Mouse (Mus musculus) right cerebral cortex, adult 2 months (tissue): ENCODE data around the gene Gm33543.

Experiments used
- DNase-seq, 2 experiments: peaks; one replicate each; pipeline ENCODE4 v3.0.0; 2021 to 2022; ENCODE audit warnings: low spot score in 2 of 2

Gm33543 gene

GRCm38 (mm10) chr10:95836530-95837264 is 6.0 kb downstream of the Gm33543 start:
- DNase-seq: no peak

DNA sequence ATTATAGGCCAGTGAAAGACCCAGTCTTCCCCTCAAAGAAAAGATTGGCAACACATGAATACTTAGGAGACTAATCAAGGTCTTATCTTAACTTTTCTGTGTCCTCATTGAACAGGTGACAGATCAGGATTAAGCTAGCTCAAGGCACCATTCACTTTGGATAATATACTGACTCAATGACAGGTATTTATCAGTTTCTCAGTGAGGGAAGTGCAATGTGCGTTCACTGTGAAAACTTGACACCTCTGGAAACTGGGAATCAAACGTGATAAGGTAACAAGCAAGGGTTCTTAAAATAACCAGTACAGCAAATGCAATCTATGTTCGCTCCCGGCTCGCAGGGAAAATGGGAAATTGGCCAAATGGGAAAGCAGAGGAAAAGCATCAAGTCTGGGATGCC is 11.8 kb downstream of the Gm33543 start:
- no peak for DNase-seq

DNA sequence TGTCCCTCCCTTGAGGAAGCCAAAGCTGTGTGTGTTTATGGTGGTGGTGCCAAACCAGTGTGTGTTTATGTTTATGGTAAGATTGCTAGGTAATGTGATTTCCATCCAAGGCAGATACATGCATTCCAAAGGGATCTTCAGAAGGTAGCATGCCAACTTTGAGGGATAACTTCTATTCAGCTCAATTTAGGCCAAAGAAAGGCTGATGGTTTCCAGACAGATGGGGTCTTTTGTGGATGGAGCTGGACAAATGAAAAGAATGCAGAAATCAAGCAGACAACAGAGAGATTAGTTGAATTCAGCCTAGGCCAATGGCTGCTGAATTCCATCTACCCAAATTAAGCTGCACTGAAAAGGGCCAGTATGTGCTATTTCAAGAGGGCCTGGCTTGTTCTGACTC is 13.3 kb downstream of the Gm33543 start:
- DNase-seq: no peak

DNA sequence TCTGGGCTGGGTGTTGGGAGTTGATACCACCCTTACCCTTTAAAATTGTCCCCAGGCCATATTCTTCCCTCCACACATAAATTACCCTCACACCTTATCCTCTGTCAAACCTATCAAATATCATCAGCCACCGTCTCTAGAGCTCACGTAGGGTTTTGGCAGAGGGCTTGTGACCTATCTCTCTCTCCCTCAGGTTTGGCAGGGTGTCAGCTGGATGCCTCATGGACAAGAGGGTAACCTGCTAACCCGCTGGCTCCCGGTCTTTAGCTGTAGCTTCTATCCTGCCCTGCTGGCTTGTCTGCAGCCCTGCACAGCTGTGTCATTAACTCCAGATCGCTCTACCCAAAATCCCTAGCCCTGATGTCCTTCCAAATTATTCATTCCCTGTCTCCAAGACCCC is 14.4 kb downstream of the Gm33543 start:
- no peak for DNase-seq

- DNase-seq: no peak
Observed at GRCm38 (mm10) chr10:95825651-95826050, 17.1 kb downstream of the Gm33543 start.

GRCm38 (mm10) chr10:95818506-95818905 is 24.2 kb downstream of the Gm33543 start:
- DNase-seq: no peak

DNA sequence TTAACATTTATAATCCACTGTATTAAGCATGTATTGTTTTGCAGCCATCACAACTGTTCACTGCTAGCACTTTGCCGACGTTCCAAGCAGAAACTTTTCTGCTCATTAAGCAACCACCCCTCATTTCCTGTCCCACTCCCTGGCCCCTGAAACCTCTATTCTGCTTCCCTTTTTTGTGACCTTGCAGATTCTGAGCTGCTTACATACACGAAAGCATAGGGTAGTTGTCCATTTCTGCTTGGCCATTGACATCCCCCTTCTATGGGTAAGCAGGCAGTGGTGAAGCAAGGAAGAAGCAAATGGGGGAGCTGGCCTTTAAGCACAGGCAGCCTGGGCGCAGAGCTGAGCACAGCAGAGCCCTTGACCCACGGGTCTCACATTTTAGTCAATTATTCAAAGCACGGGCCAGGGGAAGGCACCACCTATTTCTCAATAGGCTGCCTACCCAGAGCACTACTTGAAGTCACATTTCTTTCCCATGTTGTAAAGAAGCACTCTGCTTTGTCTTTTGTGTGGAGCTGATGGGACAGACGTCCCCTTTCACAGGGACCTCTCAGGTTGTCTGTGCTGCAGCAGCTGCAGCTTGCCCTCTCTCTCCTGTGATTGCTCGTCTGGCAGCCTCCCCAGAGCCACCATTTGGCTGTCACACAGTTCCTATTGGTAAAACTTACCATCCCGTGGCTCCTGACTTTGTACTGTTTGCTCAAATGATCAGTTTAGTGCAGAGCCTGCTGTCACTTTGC is 25.1 kb downstream of the Gm33543 start:
- DNase-seq: no peak

- no peak for DNase-seq
Observed at GRCm38 (mm10) chr10:95814351-95814750, 28.4 kb downstream of the Gm33543 start.

DNA sequence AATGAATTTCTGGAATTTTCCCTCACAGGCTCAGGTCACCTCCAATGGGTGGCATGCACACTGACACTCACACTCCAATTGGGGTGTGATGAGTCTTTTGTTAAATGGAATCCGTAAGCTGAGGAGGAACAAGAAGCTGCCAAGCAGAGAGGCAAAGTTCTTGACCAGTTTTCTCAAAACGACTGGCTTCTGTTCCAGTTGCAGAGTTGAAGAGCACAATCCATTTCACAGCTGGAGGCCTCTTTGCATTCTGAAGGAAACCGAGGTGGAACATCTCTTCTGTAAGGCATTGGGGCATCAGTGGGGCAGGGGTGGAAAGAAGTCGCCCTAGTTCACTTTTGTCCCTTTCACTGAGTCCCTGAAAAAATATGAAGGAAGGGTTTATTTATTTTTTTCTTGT is 30.9 kb downstream of the Gm33543 start:
- DNase-seq: no peak

GRCm38 (mm10) chr10:95801443-95801811 is 41.3 kb downstream of the Gm33543 start:
- no peak for DNase-seq

- no peak for DNase-seq
Observed at GRCm38 (mm10) chr10:95800693-95801442, 41.9 kb downstream of the Gm33543 start.

- DNase-seq: no peak
Observed at GRCm38 (mm10) chr10:95797645-95798395, 44.9 kb downstream of the Gm33543 start.

DNA sequence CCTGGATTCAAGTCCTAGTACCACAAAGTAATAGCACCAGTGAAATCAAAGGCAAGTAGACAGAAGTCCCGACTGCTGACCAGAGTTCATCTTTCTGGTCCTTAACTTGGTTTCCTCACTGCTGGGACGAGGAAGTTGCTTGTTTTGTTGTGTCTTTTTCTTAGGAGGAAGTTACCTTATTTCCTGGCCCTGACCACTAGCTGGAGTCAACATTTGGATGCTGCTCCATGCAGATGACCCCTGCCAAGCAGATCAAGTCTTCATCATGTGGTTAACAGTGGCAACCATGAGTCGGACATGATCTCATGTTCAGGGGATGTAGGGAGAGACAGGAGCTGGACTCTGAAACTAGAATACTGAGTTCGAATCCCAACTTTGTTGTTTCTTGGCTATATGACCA is 47.2 kb downstream of the Gm33543 start:
- no peak for DNase-seq

GRCm38 (mm10) chr10:95794706-95795105 is 48.0 kb downstream of the Gm33543 start:
- no peak for DNase-seq

DNA sequence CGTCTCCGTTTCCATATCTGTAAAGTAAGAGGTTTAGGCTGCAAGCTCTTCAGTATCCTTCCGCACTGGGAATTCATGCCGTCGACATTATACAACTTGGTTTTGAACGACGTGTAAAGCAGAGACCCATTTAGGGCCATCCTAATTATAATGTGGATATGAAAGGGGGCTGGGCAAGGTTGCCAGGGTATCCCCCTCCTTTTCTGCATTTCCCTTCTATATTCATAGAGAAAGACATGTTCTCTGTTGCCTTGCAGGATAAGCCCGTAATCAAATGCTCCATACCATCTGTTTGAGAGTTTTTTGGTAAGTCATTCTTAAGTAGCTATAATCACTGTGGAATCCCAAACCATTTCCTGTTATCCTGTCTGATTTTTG is 51.3 kb downstream of the Gm33543 start:
- DNase-seq: peak in 1 of 2 experiments; percentile 14

DNA sequence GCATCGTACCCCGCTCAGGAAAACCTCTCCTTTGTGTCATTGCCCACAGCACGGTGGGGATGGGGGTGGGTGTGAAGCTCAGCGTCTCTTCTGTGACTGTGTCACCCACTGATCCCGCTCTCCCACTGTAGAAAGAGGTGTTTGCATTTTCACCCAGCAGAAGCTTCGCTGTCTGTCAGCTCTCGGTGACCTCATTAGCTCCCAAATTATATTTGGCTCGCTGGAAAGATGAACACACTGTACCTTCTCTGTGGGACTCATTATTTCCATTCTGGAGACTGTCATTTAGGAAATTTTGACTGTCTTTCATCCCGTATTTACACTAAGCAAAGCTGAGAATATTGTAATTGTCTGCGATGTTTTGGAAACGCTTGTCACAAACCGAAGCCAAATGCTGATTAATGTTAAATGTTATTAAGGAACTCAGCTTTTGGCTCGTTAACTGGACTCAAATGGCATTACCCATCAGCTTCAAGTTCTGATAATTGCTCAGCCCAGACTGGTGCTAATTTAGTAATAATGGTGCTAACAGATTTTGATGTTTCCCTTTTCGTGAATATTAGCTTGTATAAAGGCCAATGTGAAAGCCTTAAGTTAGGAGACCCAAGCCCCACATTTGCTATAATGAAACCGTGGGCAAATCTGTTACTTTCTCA is 51.8 kb downstream of the Gm33543 start:
- DNase-seq: peak; percentile 14 to 18

DNA sequence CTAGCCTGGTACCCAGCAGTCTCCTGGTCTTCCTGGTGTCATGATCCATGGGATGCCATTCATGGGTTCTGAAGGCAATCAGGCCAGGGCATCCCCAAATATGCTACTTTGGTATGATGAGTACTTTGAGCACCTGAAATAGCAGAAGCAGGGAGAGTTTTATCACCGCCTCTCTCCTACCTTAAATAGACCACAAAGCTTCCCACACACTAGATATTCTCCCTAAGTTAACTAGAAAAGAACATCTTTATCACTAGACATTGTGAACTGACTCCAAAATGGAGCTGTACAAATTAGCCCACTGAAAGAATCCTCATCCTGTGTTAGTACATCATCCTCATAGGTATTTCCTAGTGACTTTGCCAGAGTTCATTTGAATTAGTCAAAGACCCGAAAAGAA is 55.6 kb downstream of the Gm33543 start:
- DNase-seq: peak; percentile 10 to 25

DNA sequence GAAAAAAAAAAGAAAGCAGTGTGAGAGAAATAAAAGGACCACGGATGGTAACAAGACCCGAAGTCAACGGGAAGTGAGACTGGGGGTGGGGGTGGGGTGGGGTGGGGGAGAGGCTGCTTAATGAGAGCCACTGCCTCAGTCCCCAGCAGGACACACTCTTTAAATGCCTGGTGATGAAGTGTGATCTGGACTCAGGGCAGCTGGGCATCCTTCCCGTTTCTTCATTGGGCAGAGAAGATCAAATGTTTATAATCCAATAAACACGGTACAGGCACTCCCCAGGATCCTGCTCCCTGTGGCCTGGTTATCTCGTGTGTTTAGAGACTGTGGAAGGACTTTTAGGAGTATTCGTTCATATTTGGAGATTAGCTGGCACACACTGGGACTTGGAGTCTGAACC is 57.9 kb downstream of the Gm33543 start:
- no peak for DNase-seq

- DNase-seq: no peak
Observed at GRCm38 (mm10) chr10:95780881-95781600, 61.7 kb downstream of the Gm33543 start.

DNA sequence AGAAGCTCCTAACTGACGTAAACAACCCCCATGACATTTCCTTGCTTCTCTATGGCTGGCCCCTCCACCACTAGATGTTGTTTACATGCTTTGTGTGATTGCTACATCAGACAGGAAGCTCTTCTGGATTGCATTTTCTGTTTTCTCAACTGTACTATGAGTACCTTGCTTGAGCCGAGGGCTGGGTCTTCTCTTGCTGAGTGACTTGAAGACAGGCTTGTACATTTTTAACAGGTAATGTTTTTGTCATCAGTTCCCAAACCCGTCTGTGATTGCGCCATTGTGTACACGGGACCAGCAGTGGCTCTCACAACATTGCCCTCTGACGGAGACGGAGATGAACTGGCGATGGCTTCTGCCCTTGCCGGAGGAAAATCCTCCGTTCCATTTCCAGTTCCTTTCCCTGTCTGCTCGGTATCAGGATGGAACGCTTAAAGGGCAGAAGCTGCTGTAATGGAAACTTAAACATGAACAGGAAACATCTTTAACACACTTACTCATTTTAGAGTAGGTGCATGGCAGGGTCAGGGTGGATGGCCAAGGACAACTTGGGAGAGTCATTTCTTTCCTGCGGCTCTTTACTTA is 62.8 kb downstream of the Gm33543 start:
- DNase-seq: no peak
